Mouse (Mus musculus) megakaryocyte, embryonic 14.5 days (primary cell): ENCODE data around the gene Rgs16.

ENCODE experiments used
- FLI1 ChIP-seq: IDR thresholded peaks from 2 replicates; pipeline ENCODE4 v1.6.1; 2012; ENCODE audit warnings: low read length, inconsistent platforms, mixed read lengths
- GATA1 ChIP-seq: IDR thresholded peaks from 3 replicates; pipeline ENCODE4 v1.6.1; 2012; ENCODE audit warnings: mixed read lengths, low read length, inconsistent platforms, borderline replicate concordance

GRCm38 (mm10) chr1:153737101-153738085 lies 2.8 kb upstream of the Rgs16 start:
- TF ChIP-seq GATA1 (no peak), FLI1 (no peak)
